Mouse (Mus musculus): ENCODE measurements around the gene Tns1. TPM values are rescaled to one million over a fixed set of nuclear protein-coding genes. Genes with fewer than 3 reads are reported as not detected.

Gene Tns1
- polyA plus RNA-seq, 1 experiment from 2014 or later: 28.8 TPM

GRCm38 (mm10) chr1:73930411-73931134, 193.7 kb downstream of the Tns1 start:
- peaks cover 16% of the 10 kb centered on the region for H3K36me3 ChIP-seq (ENCODE audit: control insufficient read depth, insufficient read depth, low read length)
- WGBS: 79% methylated on average over 8 of the region's 8 CpGs
- H3K27me3 ChIP-seq (ENCODE audit: control insufficient read depth, insufficient read depth, low read length): no peaks in the 10 kb centered on the region
- ATAC-seq (ENCODE audit: low FRiP score, low TSS enrichment) (no peak), DNase-seq (ENCODE audit: low spot score) (no peak)
- no peak overlapping the region for H3K4me3 ChIP-seq (ENCODE audit: low read depth, low read length)
- no peak overlapping the region for H3K9ac ChIP-seq (ENCODE audit: low read length)
- H3K27ac ChIP-seq (replicated peaks): no peak overlapping the region
- no peaks in the 10 kb centered on the region for H3K9me3 ChIP-seq (ENCODE audit: control insufficient read depth, low read length)
- no peak for TF ChIP-seq EP300 (optimal IDR thresholded peaks at IDR 0.05)
- TF ChIP-seq CTCF (IDR thresholded peaks at IDR 0.05; ENCODE audit: low read depth): no peak
- no peaks in the 10 kb centered on the region for H3K4me1 ChIP-seq (replicated peaks; ENCODE audit: control insufficient read depth, insufficient read depth)
- H3K4me2 ChIP-seq (replicated peaks; ENCODE audit: low read depth): no peak overlapping the region

DNA sequence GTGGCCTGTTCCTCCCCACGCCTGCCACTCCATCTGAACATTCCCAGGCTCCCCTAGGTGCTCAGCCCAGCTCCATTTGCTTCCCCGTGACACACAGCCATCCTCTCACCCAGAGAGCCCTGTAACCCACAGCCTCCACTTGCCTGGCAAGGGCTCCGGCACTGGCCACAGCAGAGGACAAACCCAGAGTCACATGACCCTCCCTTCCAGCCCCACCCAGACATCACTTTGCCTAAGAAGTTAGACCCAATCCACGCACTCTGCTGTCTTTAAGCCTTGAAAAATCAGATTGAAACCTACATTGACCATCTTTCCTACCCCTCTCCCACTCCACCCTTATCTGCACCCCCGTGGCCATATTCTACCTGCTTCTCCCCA, 194.3 kb downstream of the Tns1 start:
- H3K27ac ChIP-seq (replicated peaks): no peak overlapping the region

GRCm38 (mm10) chr1:73929211-73929951, 194.9 kb downstream of the Tns1 start:
- TF ChIP-seq CTCF (IDR thresholded peaks at IDR 0.05; ENCODE audit: low read depth): no peak
- TF ChIP-seq EP300 (optimal IDR thresholded peaks at IDR 0.05): no peak
- Histone ChIP-seq H3K27me3 (ENCODE audit: control insufficient read depth, insufficient read depth, low read length) (no peaks in the 10 kb centered on the region), H3K9ac (ENCODE audit: low read length) (no peak overlapping the region), H3K4me1 (replicated peaks; ENCODE audit: control insufficient read depth, insufficient read depth) (no peaks in the 10 kb centered on the region), H3K4me3 (ENCODE audit: low read depth, low read length) (no peak overlapping the region), H3K9me3 (ENCODE audit: control insufficient read depth, low read length) (no peaks in the 10 kb centered on the region), H3K27ac (replicated peaks) (no peak overlapping the region), H3K36me3 (ENCODE audit: control insufficient read depth, insufficient read depth, low read length) (peaks cover 21% of the 10 kb centered on the region), H3K4me2 (replicated peaks; ENCODE audit: low read depth) (no peak overlapping the region)
- DNase-seq (ENCODE audit: low spot score): no peak
- 63% methylated on average over 15 of the region's 15 CpGs for WGBS
- no peak; the same call in 1 of the 2 replicates for ATAC-seq (ENCODE audit: low FRiP score, low TSS enrichment)

More for the DNA sequence above, 194.3 kb downstream of the Tns1 start:
- H3K36me3 ChIP-seq (ENCODE audit: control insufficient read depth, insufficient read depth, low read length): peaks cover 18% of the 10 kb centered on the region
- H3K9me3 ChIP-seq (ENCODE audit: control insufficient read depth, low read length): no peaks in the 10 kb centered on the region
- no peaks in the 10 kb centered on the region for H3K27me3 ChIP-seq (ENCODE audit: control insufficient read depth, insufficient read depth, low read length)
- no peak for ATAC-seq (ENCODE audit: low FRiP score, low TSS enrichment)
- H3K4me3 ChIP-seq (ENCODE audit: low read depth, low read length): no peak overlapping the region
- WGBS: 86% methylated on average over 5 of the region's 5 CpGs
- no peak for DNase-seq (ENCODE audit: low spot score)
- H3K4me2 ChIP-seq (replicated peaks; ENCODE audit: low read depth): no peak overlapping the region
- H3K9ac ChIP-seq (ENCODE audit: low read length): no peak overlapping the region
- H3K4me1 ChIP-seq (replicated peaks; ENCODE audit: control insufficient read depth, insufficient read depth): no peaks in the 10 kb centered on the region
- TF ChIP-seq EP300 (optimal IDR thresholded peaks at IDR 0.05) (no peak), CTCF (IDR thresholded peaks at IDR 0.05; ENCODE audit: low read depth) (no peak)

DNA sequence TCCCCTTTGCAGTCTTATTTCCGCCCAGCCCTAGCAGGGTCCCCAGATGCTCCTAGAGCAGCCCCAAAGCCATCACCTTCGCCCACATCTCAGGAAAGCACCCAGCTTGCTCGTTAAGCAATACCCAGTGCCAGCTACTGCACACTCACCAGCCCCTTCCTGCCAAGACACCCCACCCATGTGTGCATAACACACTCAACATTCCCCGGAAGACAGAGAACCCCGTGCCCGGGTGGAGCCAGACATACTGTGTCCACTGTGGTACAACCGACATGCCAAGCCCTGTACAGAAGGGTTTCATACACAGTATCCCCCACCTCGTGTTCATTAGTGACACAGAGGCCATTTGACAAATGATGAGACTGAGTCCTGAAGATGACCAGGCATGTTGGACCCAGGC, 195.9 kb downstream of the Tns1 start:
- DNase-seq (ENCODE audit: low spot score) (no peak), ATAC-seq (ENCODE audit: low FRiP score, low TSS enrichment) (peak; percentile 40; the same call in 1 of the 2 replicates)
- H3K4me2 ChIP-seq (replicated peaks; ENCODE audit: low read depth): no peak overlapping the region
- no peak overlapping the region; the same call in 1 of the 2 replicates for H3K27ac ChIP-seq (replicated peaks)
- H3K27me3 ChIP-seq (ENCODE audit: control insufficient read depth, insufficient read depth, low read length): no peaks in the 10 kb centered on the region
- no peaks in the 10 kb centered on the region for H3K9me3 ChIP-seq (ENCODE audit: control insufficient read depth, low read length)
- H3K9ac ChIP-seq (ENCODE audit: low read length): no peak overlapping the region; the same call in 1 of the 2 replicates
- TF ChIP-seq CTCF (IDR thresholded peaks at IDR 0.05; ENCODE audit: low read depth) (no peak), EP300 (optimal IDR thresholded peaks at IDR 0.05) (no peak)
- peaks cover 21% of the 10 kb centered on the region for H3K36me3 ChIP-seq (ENCODE audit: control insufficient read depth, insufficient read depth, low read length)
- H3K4me3 ChIP-seq (ENCODE audit: low read depth, low read length): no peak overlapping the region
- WGBS: 69% methylated on average over 8 of the region's 8 CpGs
- H3K4me1 ChIP-seq (replicated peaks; ENCODE audit: control insufficient read depth, insufficient read depth): no peaks in the 10 kb centered on the region

- no peak overlapping the region for H3K27ac ChIP-seq (replicated peaks)
- WGBS: 84% methylated on average over 15 of the region's 15 CpGs
- no peak for ATAC-seq (ENCODE audit: low FRiP score, low TSS enrichment)
- TF ChIP-seq CTCF (IDR thresholded peaks at IDR 0.05; ENCODE audit: low read depth) (no peak), EP300 (optimal IDR thresholded peaks at IDR 0.05) (no peak)
- no peak overlapping the region for H3K4me3 ChIP-seq (ENCODE audit: low read depth, low read length)
- no peak overlapping the region for H3K4me2 ChIP-seq (replicated peaks; ENCODE audit: low read depth)
- H3K36me3 ChIP-seq (ENCODE audit: control insufficient read depth, insufficient read depth, low read length): peaks cover 21% of the 10 kb centered on the region
- no peaks in the 10 kb centered on the region for H3K9me3 ChIP-seq (ENCODE audit: control insufficient read depth, low read length)
- H3K4me1 ChIP-seq (replicated peaks; ENCODE audit: control insufficient read depth, insufficient read depth): no peaks in the 10 kb centered on the region
- H3K27me3 ChIP-seq (ENCODE audit: control insufficient read depth, insufficient read depth, low read length): no peaks in the 10 kb centered on the region
- H3K9ac ChIP-seq (ENCODE audit: low read length): no peak overlapping the region; the same call in 1 of the 2 replicates
- no peak for DNase-seq (ENCODE audit: low spot score)
These were observed 196.4 kb downstream of the Tns1 start for GRCm38 (mm10) chr1:73927819-73928218.

- H3K4me3 ChIP-seq (ENCODE audit: low read depth, low read length): no peak overlapping the region
- H3K9me3 ChIP-seq (ENCODE audit: control insufficient read depth, low read length): no peaks in the 10 kb centered on the region
- no peak overlapping the region for H3K4me2 ChIP-seq (replicated peaks; ENCODE audit: low read depth)
- no peak overlapping the region for H3K9ac ChIP-seq (ENCODE audit: low read length)
- peaks cover 24% of the 10 kb centered on the region for H3K36me3 ChIP-seq (ENCODE audit: control insufficient read depth, insufficient read depth, low read length)
- no peaks in the 10 kb centered on the region for H3K27me3 ChIP-seq (ENCODE audit: control insufficient read depth, insufficient read depth, low read length)
- peak; percentile 64 for TF ChIP-seq CTCF (IDR thresholded peaks at IDR 0.05; ENCODE audit: low read depth)
- no peak for TF ChIP-seq EP300 (optimal IDR thresholded peaks at IDR 0.05)
- no peak for ATAC-seq (ENCODE audit: low FRiP score, low TSS enrichment)
- peak; percentile 41 for DNase-seq (ENCODE audit: low spot score)
- WGBS: 64% methylated on average over 7 of the region's 7 CpGs
- no peaks in the 10 kb centered on the region for H3K4me1 ChIP-seq (replicated peaks; ENCODE audit: control insufficient read depth, insufficient read depth)
- H3K27ac ChIP-seq (replicated peaks): no peak overlapping the region
These were observed 198.0 kb downstream of the Tns1 start for GRCm38 (mm10) chr1:73926279-73926678.
